ENCODE assay signal across 8 mouse cellular contexts in the genomic region with DNA sequence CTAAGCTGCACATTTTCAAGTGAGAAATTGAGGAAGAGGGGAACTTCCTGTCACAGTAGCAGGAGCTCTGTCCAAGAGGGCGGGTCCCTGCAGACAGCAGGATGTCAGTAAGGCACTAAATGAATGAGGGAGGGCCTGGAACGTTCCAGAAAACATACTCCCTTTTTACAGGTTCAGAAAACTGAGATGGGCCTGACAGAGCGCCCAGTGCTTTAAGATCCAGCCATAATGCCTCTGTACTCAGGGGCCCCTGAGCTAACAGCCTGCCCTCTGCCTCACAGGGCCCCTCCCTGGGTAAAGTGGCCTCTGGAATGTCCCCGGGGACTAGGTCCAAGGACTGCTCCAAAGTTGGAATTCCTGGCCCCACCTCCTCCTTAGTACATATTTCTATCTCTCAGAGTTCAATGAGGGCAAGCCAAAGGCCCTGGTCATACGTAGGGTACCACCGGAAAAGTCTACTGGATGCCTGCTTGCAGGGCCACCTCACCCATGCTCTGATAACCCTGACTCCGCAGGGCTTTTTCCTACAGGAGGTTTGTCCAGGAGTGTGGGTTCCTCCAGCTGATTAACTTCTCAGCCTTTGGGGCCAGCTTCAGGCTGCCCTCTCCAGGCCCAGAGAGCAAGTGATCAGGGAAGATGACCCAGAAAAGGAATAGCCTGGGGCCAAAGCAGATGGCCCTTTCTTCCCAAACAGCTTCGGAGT. TPM values are rescaled to one million over a fixed set of nuclear protein-coding genes. Genes with fewer than 3 reads are reported as not detected.
DNase-seq lines count a peak whose midpoint lies in the region; ATAC-seq lines count a peak whose summit lies in the region.

No protein-coding gene starts in this region.

- peak; percentile 42 to 64 for DNase-seq in left cerebral cortex, postnatal 10 days (ENCODE audit: extremely low spot score in 1 of 2, low spot score in 2 of 2)
- no peak for DNase-seq in left cerebral cortex, postnatal 4 days
- DNase-seq in embryonic facial prominence, embryonic 10.5 days (ENCODE audit: low spot score), result peak; percentile 35
- DNase-seq in hindbrain, embryonic 10.5 days (ENCODE audit: low spot score), result no peak
- DNase-seq in right cerebral cortex, postnatal 25 days, result no peak
- DNase-seq in embryo, embryonic 11 days, result no peak

- ATAC-seq in limb, embryonic 12.5 days (ENCODE audit: insufficient number of reproducible peaks, insufficient read depth, low FRiP score, low TSS enrichment, low read depth), result no peak
- ATAC-seq in midbrain, embryonic 13.5 days, result no peak

- WGBS in embryonic facial prominence, embryonic 10.5 days, result 47% methylated on average over 8 of the region's 8 CpGs
- 59% methylated on average over 8 of the region's 8 CpGs for WGBS in hindbrain, embryonic 10.5 days
- WGBS in limb, embryonic 12.5 days, result 47% methylated on average over 8 of the region's 8 CpGs
- 72% methylated on average over 8 of the region's 8 CpGs for WGBS in midbrain, embryonic 13.5 days

- H3K4me2 ChIP-seq in limb, embryonic 12.5 days, result no peak overlapping the region
- no peak overlapping the region for H3K4me2 ChIP-seq in midbrain, embryonic 13.5 days (replicated peaks)

- H3K27me3 ChIP-seq in embryonic facial prominence, embryonic 10.5 days (replicated peaks; ENCODE audit: low read depth, poor library complexity, severe bottlenecking), result no peaks in the 10 kb centered on the region; the same call in 1 of the 2 replicates
- peaks cover 6% of the 10 kb centered on the region; the same call in 1 of the 2 replicates for H3K27me3 ChIP-seq in hindbrain, embryonic 10.5 days (ENCODE audit: insufficient read depth, poor library complexity, severe bottlenecking)
- no peaks in the 10 kb centered on the region for H3K27me3 ChIP-seq in limb, embryonic 12.5 days
- H3K27me3 ChIP-seq in midbrain, embryonic 13.5 days, result no peaks in the 10 kb centered on the region

- peaks cover 16% of the 10 kb centered on the region for H3K36me3 ChIP-seq in embryonic facial prominence, embryonic 10.5 days (replicated peaks)
- peaks cover 13% of the 10 kb centered on the region for H3K36me3 ChIP-seq in hindbrain, embryonic 10.5 days
- peaks cover 9% of the 10 kb centered on the region for H3K36me3 ChIP-seq in limb, embryonic 12.5 days
- H3K36me3 ChIP-seq in midbrain, embryonic 13.5 days, result peaks cover 8% of the 10 kb centered on the region

- peak overlapping the region; percentile 100 for H3K27ac ChIP-seq in embryonic facial prominence, embryonic 10.5 days (replicated peaks)
- H3K27ac ChIP-seq in hindbrain, embryonic 10.5 days, result peak overlapping the region; percentile 100
- H3K27ac ChIP-seq in limb, embryonic 12.5 days, result peak overlapping the region; percentile 96
- H3K27ac ChIP-seq in midbrain, embryonic 13.5 days, result peak overlapping the region; percentile 47

- H3K9me3 ChIP-seq in embryonic facial prominence, embryonic 10.5 days, result no peaks in the 10 kb centered on the region
- H3K9me3 ChIP-seq in hindbrain, embryonic 10.5 days, result no peaks in the 10 kb centered on the region
- no peaks in the 10 kb centered on the region for H3K9me3 ChIP-seq in limb, embryonic 12.5 days
- H3K9me3 ChIP-seq in midbrain, embryonic 13.5 days, result no peaks in the 10 kb centered on the region

- H3K4me1 ChIP-seq in embryonic facial prominence, embryonic 10.5 days, result peaks cover 40% of the 10 kb centered on the region
- peaks cover 46% of the 10 kb centered on the region for H3K4me1 ChIP-seq in hindbrain, embryonic 10.5 days (replicated peaks)
- H3K4me1 ChIP-seq in limb, embryonic 12.5 days (replicated peaks), result peaks cover 39% of the 10 kb centered on the region
- H3K4me1 ChIP-seq in midbrain, embryonic 13.5 days (replicated peaks), result peaks cover 33% of the 10 kb centered on the region

- peak overlapping the region; percentile 21; the same call in 1 of the 2 replicates for H3K4me3 ChIP-seq in embryonic facial prominence, embryonic 10.5 days
- H3K4me3 ChIP-seq in hindbrain, embryonic 10.5 days, result peak overlapping the region; percentile 21; the same call in 1 of the 2 replicates
- H3K4me3 ChIP-seq in limb, embryonic 12.5 days (replicated peaks), result no peak overlapping the region
- no peak overlapping the region for H3K4me3 ChIP-seq in midbrain, embryonic 13.5 days (replicated peaks)

- H3K9ac ChIP-seq in limb, embryonic 12.5 days (replicated peaks), result no peak overlapping the region
- no peak overlapping the region for H3K9ac ChIP-seq in midbrain, embryonic 13.5 days (replicated peaks)

- intact Hi-C loops in left cerebral cortex, postnatal 10 days (cut with DNase I), result loop anchor here (5.0 kb wide), 2 partner anchors 53 to 92 kb away; partner anchors contain the start of genes Fscn1 and Tnrc18
- intact Hi-C loops in left cerebral cortex, postnatal 4 days (cut with DNase I), result no loop called here

RNA-seq across cellular contexts. Expression of gene Actb, which starts 3.2 kb away (rescaled TPM):
- 1,000 to 10,000 TPM; 3,611 to 3,673 TPM for total RNA-seq in left cerebral cortex, postnatal 10 days (2021)
- total RNA-seq in left cerebral cortex, postnatal 4 days (2021), result 1,000 to 10,000 TPM; 5,289 to 5,459 TPM
- polyA plus RNA-seq in embryonic facial prominence, embryonic 10.5 days (2016; fragmentation: Nextera tagmentation; extraction: Ambion mirVana), result 15,960 and 16,856 TPM in 2 replicates
- polyA plus RNA-seq in hindbrain, embryonic 10.5 days (2016; fragmentation: Nextera tagmentation; extraction: Ambion mirVana), result 14,349 and 15,462 TPM in 2 replicates
- 12,553 and 13,538 TPM in 2 replicates for polyA plus RNA-seq in limb, embryonic 12.5 days (2016; fragmentation: Nextera tagmentation; extraction: Ambion mirVana)
- polyA plus RNA-seq in midbrain, embryonic 13.5 days (2015; fragmentation: Nextera tagmentation; extraction: Ambion mirVana), result 15,567 and 17,404 TPM in 2 replicates

RNA-seq across cellular contexts. Expression of gene Fbxl18, which starts 14.5 kb away (rescaled TPM):
- total RNA-seq in left cerebral cortex, postnatal 10 days (2021), result 10 to 100 TPM; 32.3 to 34.8 TPM
- total RNA-seq in left cerebral cortex, postnatal 4 days (2021), result 10 to 100 TPM; 34.6 to 35.8 TPM
- polyA plus RNA-seq in embryonic facial prominence, embryonic 10.5 days (2016; fragmentation: Nextera tagmentation; extraction: Ambion mirVana), result 25.6 and 25.9 TPM in 2 replicates
- polyA plus RNA-seq in hindbrain, embryonic 10.5 days (2016; fragmentation: Nextera tagmentation; extraction: Ambion mirVana), result 23.8 and 24.2 TPM in 2 replicates
- 13.0 and 13.1 TPM in 2 replicates for polyA plus RNA-seq in limb, embryonic 12.5 days (2016; fragmentation: Nextera tagmentation; extraction: Ambion mirVana)
- polyA plus RNA-seq in midbrain, embryonic 13.5 days (2015; fragmentation: Nextera tagmentation; extraction: Ambion mirVana), result 40.1 and 40.4 TPM in 2 replicates

RNA-seq across cellular contexts. Expression of gene Fscn1, which starts 50.4 kb away (rescaled TPM):
- 100 to 1,000 TPM; 442 to 448 TPM for total RNA-seq in left cerebral cortex, postnatal 10 days (2021)
- total RNA-seq in left cerebral cortex, postnatal 4 days (2021), result 100 to 1,000 TPM; 530 to 553 TPM
- 759 and 790 TPM in 2 replicates for polyA plus RNA-seq in embryonic facial prominence, embryonic 10.5 days (2016; fragmentation: Nextera tagmentation; extraction: Ambion mirVana)
- polyA plus RNA-seq in hindbrain, embryonic 10.5 days (2016; fragmentation: Nextera tagmentation; extraction: Ambion mirVana), result 757 and 846 TPM in 2 replicates
- 576 and 587 TPM in 2 replicates for polyA plus RNA-seq in limb, embryonic 12.5 days (2016; fragmentation: Nextera tagmentation; extraction: Ambion mirVana)
- 555 TPM in 2 replicates for polyA plus RNA-seq in midbrain, embryonic 13.5 days (2015; fragmentation: Nextera tagmentation; extraction: Ambion mirVana)

Comparison
In these comparisons a context has a peak if more than half of its experiments do, and no peak if none do; other contexts are left out.
1. DNase-seq: peak in left cerebral cortex, postnatal 10 days (2 of 2) and embryonic facial prominence, embryonic 10.5 days (single experiment); none in left cerebral cortex, postnatal 4 days (single experiment), hindbrain, embryonic 10.5 days (single experiment), right cerebral cortex, postnatal 25 days (single experiment) and embryo, embryonic 11 days (single experiment).
2. H3K27ac ChIP-seq: peak in every context shown above with its lines; median percentile 100 in embryonic facial prominence, embryonic 10.5 days; 100 in hindbrain, embryonic 10.5 days; 96 in limb, embryonic 12.5 days; 47 in midbrain, embryonic 13.5 days.
3. H3K4me3 ChIP-seq: peak in embryonic facial prominence, embryonic 10.5 days (single experiment) and hindbrain, embryonic 10.5 days (single experiment); none in limb, embryonic 12.5 days (single experiment) and midbrain, embryonic 13.5 days (single experiment).